Mouse (Mus musculus) CD4-positive helper T cell, adult 2 months (primary cell): ENCODE data around the gene Camsap3.

Experiments
- DNase-seq: peaks from one replicate; pipeline ENCODE4 v3.0.0-alpha.2; 2012; ENCODE audit warnings: low read depth, missing footprints, low spot score

The Camsap3 gene

GRCm38 (mm10) chr8:3655526-3655925 lies 68.4 kb downstream of the Camsap3 start, which contains the start of gene Retn:
TSS of gene Retn (plus strand) at chr8:3655770.
- no peak for DNase-seq

DNA sequence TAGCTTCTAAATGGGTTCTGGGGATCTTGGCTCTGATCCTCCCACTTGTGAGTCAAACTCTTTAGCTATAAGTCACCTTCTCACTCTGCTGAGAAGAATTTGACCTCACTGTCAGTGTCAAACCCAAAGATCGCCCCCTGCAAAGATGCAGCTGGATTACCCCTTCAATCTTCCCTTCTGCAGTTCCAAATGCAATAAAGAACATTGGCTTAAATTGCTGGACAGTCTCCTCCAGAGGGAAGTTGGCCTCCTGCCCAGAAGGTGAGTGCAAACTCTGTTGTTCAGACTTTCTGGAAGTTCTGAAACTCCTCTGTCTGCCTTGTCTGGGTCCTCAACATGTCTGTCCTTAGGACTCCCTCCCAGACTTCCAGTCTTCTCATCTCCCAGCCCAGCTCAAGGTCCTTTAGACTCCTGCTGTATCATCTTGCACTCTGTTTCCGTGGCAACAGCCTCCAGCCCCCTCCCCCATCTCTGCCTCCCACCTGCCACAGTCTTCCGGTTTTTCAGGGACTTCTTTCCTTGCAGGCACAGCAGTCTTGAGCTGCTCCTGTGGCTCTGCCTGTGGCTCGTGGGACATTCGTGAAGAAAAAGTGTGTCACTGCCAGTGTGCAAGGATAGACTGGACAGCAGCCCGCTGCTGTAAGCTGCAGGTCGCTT lies 69.8 kb downstream of the Camsap3 start:
- DNase-seq: no peak
